Mouse (Mus musculus): Measurements from ENCODE around the gene Nfia.
A peak's percentile ranks its signal among the peaks of the same experiment; 100 is the strongest.

Nfia gene

GRCm38 (mm10) chr4:97783073-97783879, 10.7 kb downstream of the Nfia start:
- DNase-seq (ENCODE audit: low spot score), result no peak

- DNase-seq (ENCODE audit: low spot score), result no peak
Observed at GRCm38 (mm10) chr4:97784236-97784635, 11.7 kb downstream of the Nfia start.

- DNase-seq (ENCODE audit: low spot score), result no peak
Observed at GRCm38 (mm10) chr4:97785547-97786271, 13.2 kb downstream of the Nfia start.

- DNase-seq (ENCODE audit: low spot score), result peak; percentile 58
Observed at GRCm38 (mm10) chr4:97786571-97786970, 14.0 kb downstream of the Nfia start.

GRCm38 (mm10) chr4:97787515-97787914, 15.0 kb downstream of the Nfia start:
- no peak for DNase-seq (ENCODE audit: low spot score)

- no peak for DNase-seq (ENCODE audit: low spot score)
Observed at GRCm38 (mm10) chr4:97788537-97788936, 16.0 kb downstream of the Nfia start.

- DNase-seq (ENCODE audit: low spot score), result no peak
Observed at GRCm38 (mm10) chr4:97793931-97794330, 21.4 kb downstream of the Nfia start.

- no peak for DNase-seq (ENCODE audit: low spot score)
Observed at GRCm38 (mm10) chr4:97794865-97795264, 22.3 kb downstream of the Nfia start.

GRCm38 (mm10) chr4:97795957-97796356, 23.4 kb downstream of the Nfia start:
- no peak for DNase-seq (ENCODE audit: low spot score)

GRCm38 (mm10) chr4:97796505-97796904, 24.0 kb downstream of the Nfia start:
- no peak for DNase-seq (ENCODE audit: low spot score)

GRCm38 (mm10) chr4:97803791-97804190, 31.3 kb downstream of the Nfia start:
- DNase-seq (ENCODE audit: low spot score), result no peak

GRCm38 (mm10) chr4:97804638-97805037, 32.1 kb downstream of the Nfia start:
- no peak for DNase-seq (ENCODE audit: low spot score)

- no peak for DNase-seq (ENCODE audit: low spot score)
Observed at GRCm38 (mm10) chr4:97805255-97805654, 32.7 kb downstream of the Nfia start.

GRCm38 (mm10) chr4:97805896-97806808, 33.6 kb downstream of the Nfia start:
- peak; percentile 34 for DNase-seq (ENCODE audit: low spot score)

- DNase-seq (ENCODE audit: low spot score), result no peak
Observed at GRCm38 (mm10) chr4:97806924-97807323, 34.4 kb downstream of the Nfia start.

- no peak for DNase-seq (ENCODE audit: low spot score)
Observed at GRCm38 (mm10) chr4:97808885-97809284, 36.4 kb downstream of the Nfia start.

- no peak for DNase-seq (ENCODE audit: low spot score)
Observed at GRCm38 (mm10) chr4:97809582-97810295, 37.2 kb downstream of the Nfia start.

- no peak for DNase-seq (ENCODE audit: low spot score)
Observed at GRCm38 (mm10) chr4:97810348-97810939, 37.9 kb downstream of the Nfia start.

GRCm38 (mm10) chr4:97813035-97813434, 40.5 kb downstream of the Nfia start:
- no peak for DNase-seq (ENCODE audit: low spot score)

GRCm38 (mm10) chr4:97813996-97814395, 41.5 kb downstream of the Nfia start:
- no peak for DNase-seq (ENCODE audit: low spot score)

GRCm38 (mm10) chr4:97814515-97814914, 42.0 kb downstream of the Nfia start:
- DNase-seq (ENCODE audit: low spot score), result no peak

Data from embryo, embryonic 10.5 days (tissue).